ENCODE assay signal across 9 mouse cellular contexts in the genomic region with DNA sequence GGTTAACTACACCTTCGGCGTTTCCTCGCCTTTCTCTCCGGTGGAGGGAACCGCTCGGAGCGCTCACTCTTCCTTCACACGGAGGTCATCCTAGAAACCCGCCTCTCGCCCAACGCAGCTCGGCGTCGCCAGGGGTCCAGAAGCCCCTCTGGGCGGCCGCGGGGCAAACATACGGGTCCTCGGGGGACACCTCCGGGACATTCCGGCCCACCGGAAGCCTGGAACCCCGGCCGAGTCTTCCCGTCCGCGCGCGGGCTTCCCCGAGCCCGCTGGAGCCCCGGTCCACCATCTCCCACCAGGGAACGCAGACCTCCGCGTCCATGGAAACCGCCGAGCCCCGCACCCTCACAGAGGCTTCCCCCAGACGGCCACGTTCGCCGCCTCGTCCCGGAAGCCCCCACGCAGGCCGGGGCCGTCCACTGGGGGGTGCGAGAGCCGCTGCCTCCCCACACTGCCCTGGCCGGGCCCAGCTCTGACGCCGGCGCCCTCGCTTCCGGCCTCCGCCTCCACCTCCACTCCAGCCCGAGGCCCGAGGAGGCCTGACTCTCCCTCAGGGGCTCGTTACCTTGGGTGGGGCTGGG. TPM values are rescaled to one million over a fixed set of nuclear protein-coding genes. Genes with fewer than 3 reads are reported as not detected.
DNase-seq lines count a peak whose midpoint lies in the region; ATAC-seq and TF ChIP-seq lines count a peak whose summit lies in the region.
"Had no signal": no experiment of that assay in that cellular context is flagged by ENCODE, and none has a peak within 500 bp of the region (broad histone marks: within the 10 kb centered on the region; RNA-seq: fewer than 3 reads in every experiment).

No protein-coding gene starts in this region.

- H3K4me3 ChIP-seq in spleen, adult 2 months (ENCODE audit: extremely low read depth, insufficient read depth, insufficient read length): peak overlapping the region; percentile 82
- peak overlapping the region; percentile 100 for H3K4me3 ChIP-seq in liver, embryonic 15.5 days (replicated peaks)
- H3K4me3 ChIP-seq in olfactory bulb, adult 2 months (ENCODE audit: insufficient read depth, low read depth, low read length): peak overlapping the region; percentile 99

- WGBS in spleen, adult 2 months: under 1% methylated on average over 47 of the region's 59 CpGs
- WGBS in liver, embryonic 15.5 days (ENCODE audit: insufficient replicate concordance): under 1% methylated on average over 59 of the region's 59 CpGs
- WGBS in olfactory bulb, adult 2 months: under 1% methylated on average over 59 of the region's 59 CpGs

- peak overlapping the region; percentile 82 for H3K4me2 ChIP-seq in liver, embryonic 15.5 days

- H3K4me1 ChIP-seq in spleen, adult 2 months (ENCODE audit: control insufficient read depth, insufficient read depth, insufficient read length): peaks cover 6% of the 10 kb centered on the region; the same call in 1 of the 2 replicates
- H3K4me1 ChIP-seq in liver, embryonic 15.5 days (replicated peaks): peaks cover 53% of the 10 kb centered on the region
- H3K4me1 ChIP-seq in olfactory bulb, adult 2 months (ENCODE audit: control insufficient read depth, insufficient read depth, low read length): peaks cover 4% of the 10 kb centered on the region

- H3K36me3 ChIP-seq in spleen, adult 2 months (ENCODE audit: control insufficient read depth, insufficient read depth, low read length): peaks cover 11% of the 10 kb centered on the region
- peaks cover 35% of the 10 kb centered on the region for H3K36me3 ChIP-seq in liver, embryonic 15.5 days (replicated peaks)

- H3K27ac ChIP-seq in spleen, adult 2 months (ENCODE audit: insufficient read depth, low read length): peak overlapping the region; percentile 92
- H3K27ac ChIP-seq in liver, embryonic 15.5 days (replicated peaks): peak overlapping the region; percentile 97
- peak overlapping the region; percentile 73 for H3K27ac ChIP-seq in olfactory bulb, adult 2 months (ENCODE audit: insufficient read depth, low read depth, low read length)

- H3K27me3 ChIP-seq in spleen, adult 2 months (ENCODE audit: control insufficient read depth, insufficient read depth, low read length): no peaks in the 10 kb centered on the region
- H3K27me3 ChIP-seq in liver, embryonic 15.5 days: no peaks in the 10 kb centered on the region

- peak; percentile 49 for ATAC-seq in cerebellum, adult (ENCODE audit: insufficient number of reproducible peaks, low FRiP score, low TSS enrichment)
- peak; percentile 33 for ATAC-seq in granulocyte monocyte progenitor cell, adult 5-6 weeks (replicated peaks; ENCODE audit: poor library complexity, severe bottlenecking)
- peak; percentile 79 for ATAC-seq in liver, embryonic 15.5 days (ENCODE audit: insufficient read depth)

- TF ChIP-seq CTCF in spleen, adult 2 months (IDR thresholded peaks at IDR 0.05; ENCODE audit: extremely low read depth, insufficient read depth, insufficient read length, insufficient replicate concordance): no peak
- no peak for TF ChIP-seq CTCF in olfactory bulb, adult 2 months (IDR thresholded peaks at IDR 0.05; ENCODE audit: insufficient read depth, low read depth, low read length)

- no peak for TF ChIP-seq POLR2A in spleen, adult 2 months (IDR thresholded peaks at IDR 0.05; ENCODE audit: low read depth, low read length)
- no peak for TF ChIP-seq POLR2A in olfactory bulb, adult 2 months (IDR thresholded peaks at IDR 0.05; ENCODE audit: insufficient read depth, low read depth, low read length)

- no peaks in the 10 kb centered on the region for H3K9me3 ChIP-seq in liver, embryonic 15.5 days (replicated peaks)

- peak overlapping the region; percentile 99 for H3K9ac ChIP-seq in liver, embryonic 15.5 days

- no peak for DNase-seq in cerebellum, adult 11 months
- no peak for DNase-seq in spleen, adult 2 months (ENCODE audit: low read depth in 1 of 2, low spot score in 2 of 2)
- DNase-seq in spleen, adult 12 weeks (ENCODE audit: low spot score): no peak
- DNase-seq in cerebellum, postnatal 25 days: no peak

RNA-seq across cellular contexts. Expression of a gene that starts 0.4 kb away (rescaled TPM):
- 3.1 and 3.6 TPM in 2 replicates for polyA plus RNA-seq in spleen, adult 2 months (2012; rRNA removed)
- total RNA-seq in granulocyte monocyte progenitor cell, adult 5-6 weeks (2014; fragmentation: Nextera tagmentation): 47.7 and 54.6 TPM in 2 replicates
- total RNA-seq in granulocyte monocyte progenitor cell, adult 5-6 weeks (2017): 31.1 and 33.4 TPM in 2 replicates
- polyA plus RNA-seq in liver, embryonic 15.5 days (2015; fragmentation: Nextera tagmentation; extraction: Ambion mirVana): 15.7 and 16.8 TPM in 2 replicates
- not detected in 2 replicates for polyA plus RNA-seq in olfactory bulb, adult 2 months (2012; ENCODE audit: insufficient read depth, insufficient read length, low replicate concordance, missing spikeins)

RNA-seq across cellular contexts. Expression of a gene that starts 18.4 kb away (rescaled TPM):
- polyA plus RNA-seq in spleen, adult 2 months (2012; rRNA removed): not detected in 2 replicates
- not detected in 2 replicates for total RNA-seq in granulocyte monocyte progenitor cell, adult 5-6 weeks (2014; fragmentation: Nextera tagmentation)
- total RNA-seq in granulocyte monocyte progenitor cell, adult 5-6 weeks (2017): not detected in 2 replicates
- polyA plus RNA-seq in liver, embryonic 15.5 days (2015; fragmentation: Nextera tagmentation; extraction: Ambion mirVana): not detected in 2 replicates
- not detected in 2 replicates for polyA plus RNA-seq in olfactory bulb, adult 2 months (2012; ENCODE audit: insufficient read depth, insufficient read length, low replicate concordance, missing spikeins)
- total RNA-seq: heart, postnatal 14 days had no signal
